Mouse (Mus musculus) bone marrow macrophage, adult 2 months (primary cell): Measurements from ENCODE around the gene Ccdc81. TPM values are rescaled to one million over a fixed set of nuclear protein-coding genes. Genes with fewer than 3 reads are reported as not detected.

Source experiments
- H3K27ac ChIP-seq: 2 replicates; pipeline ENCODE4 v1.5.1; 2012; ENCODE audit warnings: low read depth, low read length; ENCODE audit not compliant: insufficient read depth
- H3K4me1 ChIP-seq: 2 replicates; pipeline ENCODE4 v1.6.1; 2012; ENCODE audit warnings: low read length; ENCODE audit not compliant: control insufficient read depth, insufficient read depth
- H3K4me3 ChIP-seq: 2 replicates; pipeline ENCODE4 v1.5.1; 2012; ENCODE audit warnings: mild to moderate bottlenecking, low read length, moderate library complexity; ENCODE audit not compliant: insufficient read depth
- CTCF ChIP-seq: IDR thresholded peaks from 2 replicates; pipeline ENCODE4 v1.5.1; 2012; ENCODE audit warnings: low read depth, mild to moderate bottlenecking, low read length, moderate library complexity
- POLR2A ChIP-seq: IDR thresholded peaks from 2 replicates; pipeline ENCODE4 v1.6.1; 2012; ENCODE audit warnings: mild to moderate bottlenecking, low read depth, low read length, borderline replicate concordance
- polyA plus RNA-seq: library from polyadenylated mRNA; stranded (reverse); fragments of >200 nt; gene quantifications from 2 replicates; pipeline ENCODE4 v1.2.4, GENCODE M21; 2012; ENCODE audit not compliant: missing spikeins, insufficient read depth, insufficient read length

Ccdc81 gene
- not detected in 2 replicates for polyA plus RNA-seq

DNA sequence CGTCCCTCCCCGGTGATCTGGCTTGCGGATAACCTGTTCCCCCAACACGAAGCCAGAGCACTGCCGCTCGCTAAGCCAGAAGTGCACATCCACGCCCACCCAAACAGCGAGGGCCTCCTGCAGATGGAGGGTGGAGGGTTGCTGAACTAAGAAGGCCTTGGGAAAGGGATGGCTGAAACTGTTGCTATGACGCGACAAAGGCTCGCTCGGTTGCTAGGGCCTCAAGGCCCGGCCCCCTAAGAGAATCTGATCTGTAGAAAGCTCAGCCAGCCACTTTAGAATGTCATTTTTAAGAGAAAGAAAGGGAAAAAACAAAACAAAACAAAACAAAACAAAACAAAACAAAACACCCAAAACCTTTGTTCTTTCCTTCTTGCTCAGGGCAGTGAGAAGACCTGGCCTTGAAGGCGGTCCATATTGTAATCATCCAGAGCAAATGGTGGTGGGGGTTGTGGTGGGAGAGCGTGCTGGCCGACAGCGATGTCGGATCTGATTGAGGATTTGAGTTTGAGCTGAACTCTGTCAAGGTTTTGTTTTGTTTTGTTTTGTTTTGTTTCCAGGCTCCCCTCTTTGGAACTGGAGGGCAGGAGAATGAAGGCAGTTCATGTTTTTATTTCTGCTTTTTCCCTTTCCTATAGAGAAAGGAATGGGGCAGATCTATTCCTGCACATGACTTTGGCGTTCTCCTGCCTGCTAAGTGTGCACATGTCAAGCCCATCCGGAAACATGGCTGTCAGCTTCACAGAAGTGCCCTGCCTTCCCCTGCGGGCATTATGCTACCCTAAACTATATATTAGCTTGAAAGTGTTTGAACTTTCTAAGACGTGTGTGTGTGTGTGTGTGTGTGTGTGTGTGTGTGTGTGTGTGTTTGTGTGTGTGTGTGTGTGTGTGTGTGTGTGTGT is at the start of gene Ccdc81:
TSS of gene Ccdc81 (minus strand) at position 188 of the 902 bp plus-strand sequence.
- H3K4me3 ChIP-seq = no peak within 1 kb of the TSS
- no peak within 1 kb of the TSS for H3K27ac ChIP-seq
- TF ChIP-seq POLR2A = no peak
- no peak for TF ChIP-seq CTCF
- H3K4me1 ChIP-seq = no peaks in the 10 kb centered on the region

DNA sequence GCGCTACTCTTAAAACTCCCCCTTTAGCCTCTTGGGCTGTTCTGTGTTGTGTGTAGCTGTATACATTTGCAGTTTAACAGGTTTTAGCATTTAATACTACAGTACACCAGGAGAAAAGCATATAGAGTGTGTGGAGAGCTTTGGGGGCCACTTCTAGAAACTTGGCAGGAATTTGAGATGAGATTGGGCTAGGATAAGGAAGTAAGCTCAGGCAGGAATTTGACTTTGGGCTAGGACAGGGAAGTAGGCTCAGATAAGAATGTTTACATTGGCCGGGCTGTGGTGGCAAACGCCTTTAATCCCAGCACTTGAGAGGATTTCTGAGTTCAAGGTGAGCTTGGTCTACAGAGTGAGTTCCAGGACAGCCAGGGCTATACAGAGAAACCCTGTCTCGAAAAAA is 46.0 kb upstream of the Ccdc81 start:
- TF ChIP-seq POLR2A = no peak
- TF ChIP-seq CTCF = no peak
- no peak overlapping the region for H3K4me3 ChIP-seq
- H3K27ac ChIP-seq = no peak overlapping the region
- H3K4me1 ChIP-seq = no peaks in the 10 kb centered on the region

DNA sequence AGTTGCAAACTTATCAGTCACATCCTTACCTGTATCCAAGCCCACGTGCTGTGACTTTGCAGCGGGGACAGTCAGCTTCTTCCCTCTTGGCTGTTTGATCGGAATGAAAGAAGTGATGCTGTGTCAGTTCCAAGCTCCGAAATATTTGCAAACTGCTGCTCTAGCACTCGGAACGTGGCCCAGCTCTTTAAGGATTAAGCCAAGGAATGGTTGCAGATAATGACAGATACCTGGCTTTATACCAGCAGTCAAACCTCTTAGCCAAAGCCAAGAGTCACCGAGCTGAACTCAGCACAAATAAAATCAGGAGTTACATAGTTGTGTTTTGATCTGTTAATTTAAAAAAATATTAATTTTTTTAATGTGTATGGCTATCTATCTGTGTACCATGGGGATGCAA is 44.6 kb upstream of the Ccdc81 start:
- no peak for TF ChIP-seq CTCF
- no peaks in the 10 kb centered on the region for H3K4me1 ChIP-seq
- H3K27ac ChIP-seq = no peak overlapping the region
- H3K4me3 ChIP-seq = no peak overlapping the region

DNA sequence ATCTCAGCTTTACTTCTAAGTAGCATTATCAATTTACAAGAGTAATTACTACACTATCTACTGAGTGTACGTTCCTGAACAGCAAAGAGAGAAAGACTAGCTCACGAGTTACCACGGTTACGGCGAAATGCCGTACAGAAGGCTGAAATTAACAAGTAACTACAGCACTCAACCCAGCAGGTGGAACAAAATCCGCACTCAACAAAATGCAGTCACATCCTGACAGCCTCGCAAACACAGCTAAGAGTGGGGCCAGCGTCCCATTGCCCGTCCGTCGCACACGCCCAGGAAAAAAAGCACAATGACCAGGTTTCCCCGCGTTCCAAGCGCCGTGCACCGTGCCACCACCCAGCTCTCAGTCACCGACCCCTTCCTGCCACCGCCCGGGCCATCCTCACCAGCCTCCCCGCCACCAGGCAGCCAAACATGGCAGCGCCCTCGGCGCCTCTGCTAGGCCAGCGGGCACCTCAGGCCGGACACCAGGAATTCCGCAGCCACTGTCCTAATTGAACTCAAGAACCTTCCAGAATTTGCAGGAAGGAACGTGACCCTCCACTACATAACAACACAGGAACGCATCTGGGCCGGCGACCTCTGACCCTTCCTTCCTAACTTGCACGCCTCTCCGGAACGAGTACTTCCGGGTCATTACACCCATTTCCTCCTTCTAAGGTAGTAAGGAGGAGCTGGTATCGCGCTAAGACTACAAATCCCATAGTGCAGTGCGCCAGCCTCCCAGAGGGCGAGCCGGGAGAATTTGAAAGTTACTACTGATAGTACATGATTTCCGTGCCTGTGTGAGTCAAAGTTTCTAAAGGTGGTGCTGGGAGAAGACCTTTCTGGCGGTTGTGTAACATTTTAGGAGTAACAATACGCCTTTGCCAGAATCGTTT is 37.4 kb upstream of the Ccdc81 start, which contains the start of gene Hikeshi:
TSS of gene Hikeshi (minus strand) at position 634 of the 893 bp plus-strand sequence.
- Histone ChIP-seq H3K4me3 (peak within 1 kb of the TSS; percentile 78), H3K27ac (peak within 1 kb of the TSS; percentile 45), H3K4me1 (peaks cover 4% of the 10 kb centered on the region)
- TF ChIP-seq CTCF (no peak), POLR2A (no peak)

DNA sequence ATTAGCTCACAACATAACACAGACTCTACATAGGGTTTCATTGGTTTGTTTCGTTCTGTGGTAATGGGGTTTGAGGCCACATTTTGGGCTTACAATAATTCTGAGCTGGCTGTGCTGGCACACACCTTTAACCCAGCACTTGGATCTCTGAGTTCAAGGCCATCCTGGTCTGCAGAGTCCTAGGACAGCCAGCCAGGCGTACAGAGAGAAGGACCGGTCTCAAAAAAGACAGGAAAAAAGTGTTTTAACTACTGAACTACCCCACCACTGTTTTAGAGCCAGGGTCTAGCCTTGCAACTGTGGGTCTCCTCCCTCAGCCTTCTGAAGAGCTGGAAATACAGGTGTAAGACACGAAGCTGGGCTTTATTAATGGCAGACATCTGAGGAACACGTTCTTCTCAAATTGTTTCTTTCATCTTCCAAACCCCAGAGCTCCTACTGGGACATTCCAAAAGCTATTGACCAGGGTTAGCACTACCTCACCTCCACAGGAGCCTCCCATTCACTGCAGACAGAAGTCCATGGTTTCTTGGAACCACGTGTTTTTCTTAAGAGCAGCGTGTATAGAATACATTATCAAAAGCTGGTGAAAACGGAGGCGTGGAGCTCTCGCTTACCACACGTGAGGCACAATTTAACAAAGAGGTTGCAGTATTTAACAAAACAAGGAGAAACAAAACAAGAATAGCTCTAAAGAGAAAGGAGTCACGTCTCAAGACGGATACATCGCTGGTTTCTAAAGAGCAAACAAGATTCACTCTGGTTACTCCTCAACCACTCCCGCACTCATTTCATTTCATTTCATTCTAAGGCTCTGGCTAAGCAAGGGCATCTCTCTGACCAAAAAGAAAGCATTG is 36.3 kb upstream of the Ccdc81 start:
- Histone ChIP-seq H3K4me1 (peaks cover 4% of the 10 kb centered on the region), H3K4me3 (peak overlapping the region; percentile 78), H3K27ac (no peak overlapping the region)
- TF ChIP-seq CTCF = no peak
- no peak for TF ChIP-seq POLR2A

DNA sequence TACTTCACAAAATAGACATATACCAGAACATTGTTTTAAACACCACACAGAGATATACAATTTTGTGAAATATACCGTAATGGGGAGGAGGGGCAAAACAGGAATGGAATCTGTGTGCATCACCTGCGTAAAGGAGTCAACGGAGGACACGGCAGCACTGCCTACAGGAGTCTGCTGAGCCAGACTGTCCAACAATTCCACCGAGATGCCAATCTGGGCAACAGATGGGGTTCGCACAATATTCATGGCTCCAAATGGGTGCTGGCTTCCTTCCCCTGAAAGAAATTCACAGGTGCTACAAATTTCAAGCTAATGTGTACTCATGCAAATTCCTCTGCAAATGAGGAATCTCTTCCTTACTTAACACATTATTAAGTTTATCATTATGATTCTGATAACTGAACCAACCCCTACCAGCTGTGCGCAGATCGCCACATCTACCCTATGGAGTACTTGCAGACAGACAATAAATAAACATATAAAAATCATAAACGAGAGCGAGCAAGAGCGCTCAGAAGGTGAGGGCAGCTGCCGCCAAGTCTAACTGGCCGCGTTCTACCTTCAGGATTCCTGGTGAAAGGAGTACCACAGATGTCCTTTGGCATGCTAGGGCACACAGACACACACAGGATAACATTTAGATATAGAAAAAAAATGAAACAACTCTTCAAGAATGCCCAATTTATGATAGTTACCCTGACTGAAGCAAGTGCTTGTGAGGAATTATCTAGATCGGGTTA is 20.2 kb upstream of the Ccdc81 start:
- Histone ChIP-seq H3K4me3 (no peak overlapping the region), H3K4me1 (no peaks in the 10 kb centered on the region), H3K27ac (no peak overlapping the region)
- TF ChIP-seq POLR2A (no peak), CTCF (no peak)

DNA sequence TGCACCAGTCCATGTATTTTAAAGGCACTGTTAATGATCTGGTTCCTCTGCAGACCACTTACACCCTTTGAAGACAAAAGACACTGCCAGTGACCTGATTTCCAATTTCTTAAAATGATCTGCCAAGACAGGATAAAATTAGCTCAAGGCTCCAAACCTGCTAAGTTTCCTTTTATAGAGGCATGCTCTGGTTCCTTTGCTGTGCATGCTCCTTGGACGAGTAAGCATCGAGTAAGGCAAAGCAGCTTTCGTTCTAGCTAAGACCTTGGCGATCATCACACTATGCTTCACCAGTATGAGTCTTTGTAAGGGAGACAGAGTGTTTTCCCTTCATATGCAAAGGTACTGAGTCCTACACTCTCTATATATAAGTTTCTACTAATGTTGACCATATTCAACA is 14.3 kb upstream of the Ccdc81 start:
- TF ChIP-seq CTCF = no peak
- TF ChIP-seq POLR2A = no peak
- H3K27ac ChIP-seq = no peak overlapping the region
- no peaks in the 10 kb centered on the region for H3K4me1 ChIP-seq
- no peak overlapping the region for H3K4me3 ChIP-seq

DNA sequence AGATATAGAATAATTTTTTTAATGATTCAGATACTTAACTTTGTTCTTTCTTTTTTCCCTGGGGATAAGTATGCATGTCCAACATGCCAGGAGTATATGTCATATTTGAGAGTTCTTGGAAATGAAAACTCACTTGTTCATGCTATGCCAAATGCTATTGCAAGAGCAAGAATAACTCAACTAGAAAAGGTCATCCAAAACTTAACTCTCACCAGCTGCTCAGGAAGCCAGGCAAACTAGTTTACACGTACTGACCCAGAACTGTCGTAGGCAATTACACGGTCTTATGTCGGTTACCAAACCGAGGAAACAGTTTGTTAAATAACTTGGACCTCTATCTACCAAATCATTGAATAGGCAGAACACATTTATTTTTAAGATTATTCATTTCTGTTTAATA is 13.3 kb upstream of the Ccdc81 start:
- Histone ChIP-seq H3K4me1 (no peaks in the 10 kb centered on the region), H3K27ac (no peak overlapping the region), H3K4me3 (no peak overlapping the region)
- no peak for TF ChIP-seq CTCF
- TF ChIP-seq POLR2A = no peak
